In genomic region chr15:8627097-8627537, GRCm38 (mm10) we compare ENCODE assay signal across 8 mouse cellular contexts.
A peak's percentile ranks its signal among the peaks of the same experiment; 100 is the strongest.
DNase-seq lines count a peak whose midpoint lies in the region; ATAC-seq and TF ChIP-seq lines count a peak whose summit lies in the region.

No protein-coding gene starts in this region.

- DNase-seq in MEL-GATA-1-ER (ENCODE audit: extremely low read depth, low read depth) = peak; percentile 78
- DNase-seq in cerebellum, adult 8-10 months = peak; percentile 73
- DNase-seq in frontal cortex, adult 2 months (ENCODE audit: extremely low spot score in 1 of 2, low spot score in 1 of 2) = peak; percentile 43 to 85
- peak; percentile 84 for DNase-seq in hindbrain, embryonic 11.5 days (ENCODE audit: low spot score)
- DNase-seq in layer of hippocampus, adult 9-11 months = peak; percentile 66
- peak; percentile 78 for DNase-seq in thymus, postnatal 0 days (ENCODE audit: low spot score)

- WGBS in hindbrain, embryonic 11.5 days = 4% methylated on average over 15 of the region's 15 CpGs
- 3% methylated on average over 15 of the region's 15 CpGs for WGBS in lung, embryonic 16.5 days
- 2% methylated on average over 15 of the region's 15 CpGs for WGBS in olfactory bulb, adult 2 months

- H3K36me3 ChIP-seq in hindbrain, embryonic 11.5 days (ENCODE audit: control insufficient read depth, insufficient read depth, low read length) = no peaks in the 10 kb centered on the region
- H3K36me3 ChIP-seq in lung, embryonic 16.5 days (ENCODE audit: control insufficient read depth, insufficient read depth, low read length) = no peaks in the 10 kb centered on the region

- no peaks in the 10 kb centered on the region for H3K9me3 ChIP-seq in hindbrain, embryonic 11.5 days (ENCODE audit: control insufficient read depth, low read length)
- no peaks in the 10 kb centered on the region for H3K9me3 ChIP-seq in lung, embryonic 16.5 days (ENCODE audit: control insufficient read depth, low read length)

- H3K27ac ChIP-seq in hindbrain, embryonic 11.5 days (ENCODE audit: low read depth, low read length) = no peak overlapping the region
- H3K27ac ChIP-seq in lung, embryonic 16.5 days (ENCODE audit: low read length) = no peak overlapping the region
- no peak overlapping the region for H3K27ac ChIP-seq in olfactory bulb, adult 2 months (ENCODE audit: insufficient read depth, low read depth, low read length)

- no peak for TF ChIP-seq POLR2A in olfactory bulb, adult 2 months (IDR thresholded peaks at IDR 0.05; ENCODE audit: insufficient read depth, low read depth, low read length)

- ATAC-seq in hindbrain, embryonic 11.5 days (ENCODE audit: low FRiP score) = peak; percentile 13; the same call in 1 of the 2 replicates
- peak; percentile 19; the same call in 1 of the 2 replicates for ATAC-seq in lung, embryonic 16.5 days (ENCODE audit: low read depth)

- peak overlapping the region; percentile 22 for H3K4me3 ChIP-seq in hindbrain, embryonic 11.5 days (ENCODE audit: low read depth, low read length)
- peak overlapping the region; percentile 47 for H3K4me3 ChIP-seq in lung, embryonic 16.5 days (ENCODE audit: low read length)
- peak overlapping the region; percentile 51 for H3K4me3 ChIP-seq in olfactory bulb, adult 2 months (ENCODE audit: insufficient read depth, low read depth, low read length)

- TF ChIP-seq CTCF in olfactory bulb, adult 2 months (IDR thresholded peaks at IDR 0.05; ENCODE audit: insufficient read depth, low read depth, low read length) = peak; percentile 58

- H3K9ac ChIP-seq in hindbrain, embryonic 11.5 days (ENCODE audit: low read depth, low read length) = no peak overlapping the region
- H3K9ac ChIP-seq in lung, embryonic 16.5 days (ENCODE audit: low read length) = peak overlapping the region; percentile 55

- H3K27me3 ChIP-seq in hindbrain, embryonic 11.5 days (ENCODE audit: control insufficient read depth, insufficient read depth, low read length) = peaks cover 2% of the 10 kb centered on the region
- no peaks in the 10 kb centered on the region for H3K27me3 ChIP-seq in lung, embryonic 16.5 days (ENCODE audit: control insufficient read depth, insufficient read depth, low read depth, low read length)

- peak overlapping the region; percentile 55 for H3K4me2 ChIP-seq in hindbrain, embryonic 11.5 days (replicated peaks; ENCODE audit: low read depth, low read length)
- H3K4me2 ChIP-seq in lung, embryonic 16.5 days (ENCODE audit: low read depth, low read length) = peak overlapping the region; percentile 76

- H3K4me1 ChIP-seq in hindbrain, embryonic 11.5 days (replicated peaks; ENCODE audit: control insufficient read depth, insufficient read depth, low read length) = peaks cover 3% of the 10 kb centered on the region; the same call in 1 of the 2 replicates
- peaks cover 5% of the 10 kb centered on the region for H3K4me1 ChIP-seq in lung, embryonic 16.5 days (replicated peaks; ENCODE audit: control insufficient read depth, insufficient read depth, low read length)
- peaks cover 12% of the 10 kb centered on the region for H3K4me1 ChIP-seq in olfactory bulb, adult 2 months (ENCODE audit: control insufficient read depth, insufficient read depth, low read length)
